Mouse (Mus musculus) naive thymus-derived CD4-positive, alpha-beta T cell, adult 2 months (primary cell): ENCODE measurements around the gene Atf5.
A peak's percentile ranks its signal among the peaks of the same experiment; 100 is the strongest.

Experiments used
- DNase-seq: peaks from one replicate; pipeline ENCODE4 v3.0.0-alpha.2; 2011; ENCODE audit warnings: low read depth

Atf5 gene

GRCm38 (mm10) chr7:44819863-44820262 lies 3.4 kb upstream of the Atf5 start:
- DNase-seq, result no peak

- DNase-seq, result no peak
These were observed 2.9 kb upstream of the Atf5 start for GRCm38 (mm10) chr7:44819391-44819790.

GRCm38 (mm10) chr7:44818751-44819235 lies 2.3 kb upstream of the Atf5 start:
- DNase-seq, result no peak

GRCm38 (mm10) chr7:44818164-44818563 lies 1.7 kb upstream of the Atf5 start:
- DNase-seq, result no peak

- DNase-seq, result no peak
These were observed 983 bp upstream of the Atf5 start for GRCm38 (mm10) chr7:44817441-44817840.

- peak; percentile 99 for DNase-seq
These were observed 563 bp downstream of the Atf5 start, which contains the start of the genes Nup62 and Il4i1 for GRCm38 (mm10) chr7:44815721-44816469. TSS of gene Nup62 (plus strand) at chr7:44816088. TSS of gene Il4i1 (plus strand) at chr7:44816387.

- DNase-seq, result no peak
These were observed 1.4 kb downstream of the Atf5 start for GRCm38 (mm10) chr7:44814952-44815553.

GRCm38 (mm10) chr7:44814423-44814822 lies 2.0 kb downstream of the Atf5 start:
- DNase-seq, result no peak

- no peak for DNase-seq
These were observed 2.5 kb downstream of the Atf5 start for GRCm38 (mm10) chr7:44813985-44814384.

- DNase-seq, result no peak
These were observed 3.7 kb downstream of the Atf5 start for GRCm38 (mm10) chr7:44812651-44813325.

- DNase-seq, result no peak
These were observed 5.5 kb downstream of the Atf5 start for GRCm38 (mm10) chr7:44810819-44811557.

GRCm38 (mm10) chr7:44810365-44810764 lies 6.1 kb downstream of the Atf5 start:
- DNase-seq, result no peak

GRCm38 (mm10) chr7:44809466-44809865 lies 7.0 kb downstream of the Atf5 start:
- no peak for DNase-seq

GRCm38 (mm10) chr7:44808927-44809326 lies 7.5 kb downstream of the Atf5 start:
- no peak for DNase-seq

GRCm38 (mm10) chr7:44792781-44793180 lies 23.7 kb downstream of the Atf5 start:
- DNase-seq, result no peak

- DNase-seq, result no peak
These were observed 26.4 kb downstream of the Atf5 start for GRCm38 (mm10) chr7:44790066-44790465.

- DNase-seq, result no peak
These were observed 26.9 kb downstream of the Atf5 start for GRCm38 (mm10) chr7:44789531-44789930.

- no peak for DNase-seq
These were observed 36.4 kb downstream of the Atf5 start for GRCm38 (mm10) chr7:44780101-44780500.

- no peak for DNase-seq
These were observed 39.5 kb downstream of the Atf5 start for GRCm38 (mm10) chr7:44776849-44777498.

- peak; percentile 70 for DNase-seq
These were observed 43.8 kb downstream of the Atf5 start for GRCm38 (mm10) chr7:44772591-44773204.

GRCm38 (mm10) chr7:44770046-44770578 lies 46.3 kb downstream of the Atf5 start:
- DNase-seq, result peak; percentile 46
